Mouse (Mus musculus): ENCODE data around the gene 2200002J24Rik.
A peak's percentile ranks its signal among the peaks of the same experiment; 100 is the strongest.

The 2200002J24Rik gene

GRCm38 (mm10) chr7:30698589-30698988 is at the start of gene 2200002J24Rik:
TSS of gene 2200002J24Rik (plus strand) at chr7:30698926.
- peak; percentile 20 for DNase-seq

DNA sequence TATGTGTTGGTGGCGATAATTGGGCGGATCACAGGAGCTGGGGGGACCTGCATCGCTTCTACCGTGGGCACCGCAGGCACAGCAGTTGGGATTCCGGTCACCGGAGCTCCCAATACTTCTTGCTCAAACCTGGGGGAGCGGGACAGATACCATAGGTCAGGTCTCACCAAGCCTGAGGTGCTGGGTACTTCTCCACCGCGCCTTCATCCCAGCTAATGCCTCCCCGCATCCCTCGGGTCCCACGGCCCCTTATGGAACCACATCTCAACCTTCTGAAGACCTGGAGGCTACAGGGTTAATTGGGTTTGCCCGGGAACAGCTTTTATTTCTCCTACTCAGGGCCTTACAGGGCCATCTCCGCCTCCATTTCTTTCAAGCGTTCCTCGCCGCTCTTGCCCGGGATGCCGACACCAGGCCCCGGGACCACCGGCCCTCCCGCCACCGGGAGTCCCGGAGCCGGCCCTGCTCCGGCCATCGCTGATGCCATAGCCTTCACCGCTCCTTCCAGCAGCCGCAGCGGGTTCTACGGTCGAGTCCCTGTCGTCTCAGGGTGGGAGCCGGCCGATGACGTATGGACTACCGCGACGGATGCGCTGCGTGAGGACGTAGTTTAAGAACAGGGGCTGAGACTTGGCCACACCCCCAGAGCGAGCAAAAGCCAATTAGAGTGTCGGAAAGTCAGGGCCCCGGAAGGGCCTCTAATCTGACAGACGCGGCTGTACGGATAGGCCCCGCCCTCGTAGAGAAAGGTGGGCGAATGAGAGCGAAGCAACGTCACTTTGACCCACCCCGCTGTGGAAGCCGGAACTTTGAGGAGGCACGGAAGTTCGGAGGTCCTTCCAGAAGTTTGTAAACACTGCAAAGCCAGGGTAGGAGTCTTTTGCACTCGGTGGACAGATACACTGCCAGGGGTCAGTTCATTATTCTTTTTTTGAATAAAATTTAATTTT is 48.9 kb upstream of the 2200002J24Rik start, which contains the start of gene Rbm42:
Rbm42 (minus strand) TSS at position 727 of the 950 bp plus-strand sequence.
- DNase-seq: peak; percentile 99

DNA sequence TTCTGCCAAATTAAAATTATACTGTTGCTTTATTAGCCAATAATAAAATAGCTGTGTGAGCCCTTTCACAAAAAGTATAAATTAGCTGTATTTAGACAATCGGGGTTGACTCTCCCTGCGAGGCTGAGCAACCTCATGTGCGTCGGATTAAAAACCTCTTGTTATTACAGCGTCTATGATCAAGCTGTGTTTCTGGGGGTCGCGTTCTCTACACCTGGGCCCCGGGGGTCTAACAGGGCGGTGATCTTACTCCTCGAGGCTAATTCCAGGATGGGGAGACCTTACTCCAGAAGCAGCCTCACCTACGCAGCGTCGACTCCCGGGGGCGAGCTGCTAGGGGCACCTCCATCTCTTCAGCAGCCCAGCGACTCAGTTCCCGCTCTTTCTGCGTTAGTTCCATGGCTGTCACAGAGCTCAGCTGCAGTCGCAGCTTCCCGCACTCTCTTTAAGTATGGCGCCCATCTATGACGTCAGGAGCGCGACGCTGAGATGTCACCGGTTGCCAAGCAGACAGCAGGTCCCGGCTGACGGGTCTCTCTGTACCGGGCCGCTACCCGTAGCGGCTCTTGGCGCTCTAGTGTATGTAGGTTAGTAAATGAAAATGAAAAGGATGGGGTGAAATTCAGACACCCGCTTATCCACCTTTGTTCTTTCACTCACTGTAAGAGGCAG is 34.1 kb upstream of the 2200002J24Rik start, which contains the start of gene Haus5:
Haus5 (minus strand) TSS at position 466 of the 672 bp plus-strand sequence.
- peak; percentile 94 for DNase-seq

DNA sequence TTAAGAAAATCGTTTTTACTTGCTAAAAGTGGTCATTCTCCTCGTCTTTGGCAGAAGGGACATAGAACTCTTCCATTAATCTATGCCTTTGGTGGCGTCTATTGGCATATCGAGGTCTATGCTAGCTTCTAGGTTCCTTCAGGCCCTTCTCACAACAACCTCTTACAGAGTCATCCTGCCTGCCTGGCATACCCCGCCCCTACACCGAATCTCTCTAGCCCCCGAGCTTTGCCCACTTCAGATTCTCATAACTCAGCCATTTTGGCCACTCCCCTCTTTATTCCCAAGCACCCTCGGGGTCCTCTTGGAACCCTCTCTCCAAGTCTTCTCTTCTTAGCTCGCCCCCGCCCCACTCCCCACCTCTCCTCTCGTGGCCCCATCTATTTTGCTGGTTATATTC is 33.4 kb upstream of the 2200002J24Rik start:
- DNase-seq: no peak

DNA sequence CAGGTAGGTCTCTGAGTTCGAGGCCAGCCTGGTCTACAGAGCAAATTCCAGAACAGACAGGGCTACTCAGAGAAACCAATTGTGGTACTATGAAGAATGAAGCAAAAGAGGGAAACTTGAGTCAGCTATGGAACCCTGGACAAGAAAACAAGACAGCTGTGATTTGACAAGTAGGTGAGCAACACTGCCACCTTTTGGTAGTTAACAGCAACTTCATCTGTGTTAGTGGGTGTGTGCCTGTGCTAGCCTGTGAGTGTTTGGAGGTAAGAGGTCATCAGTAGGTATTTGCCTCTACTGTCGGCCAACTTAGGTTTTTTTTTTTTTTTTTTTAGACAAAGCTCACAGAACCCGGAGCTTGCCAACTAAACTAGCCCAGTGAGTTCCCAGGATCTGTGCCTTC is 29.5 kb upstream of the 2200002J24Rik start:
- DNase-seq: no peak

- DNase-seq: no peak
Measured at GRCm38 (mm10) chr7:30671480-30671879, 27.2 kb upstream of the 2200002J24Rik start, which contains the start of gene Pmis2. TSS of gene Pmis2 (minus strand) at chr7:30671605.

GRCm38 (mm10) chr7:30678263-30678975 is 20.3 kb upstream of the 2200002J24Rik start:
- no peak for DNase-seq

DNA sequence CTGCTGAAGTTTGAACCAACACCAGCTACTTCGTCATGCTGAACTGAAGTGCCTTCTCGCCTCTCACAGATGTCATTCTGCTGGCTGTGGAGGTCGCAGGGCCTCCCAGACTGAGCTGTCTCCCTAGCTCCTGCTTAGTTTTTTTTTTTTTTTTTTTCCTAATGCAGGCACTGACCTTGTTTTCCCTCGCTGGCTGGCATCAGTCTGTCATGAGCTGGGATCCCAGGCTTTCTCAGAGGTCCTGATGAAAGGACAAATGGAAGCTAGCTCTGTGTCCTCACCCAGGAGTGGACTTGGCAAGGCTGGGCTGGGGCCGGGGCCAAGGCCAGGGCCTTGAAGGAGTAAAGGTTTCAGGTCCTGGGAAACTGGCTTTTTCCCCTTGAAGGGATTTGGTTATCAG is 16.8 kb upstream of the 2200002J24Rik start:
- DNase-seq: no peak

DNA sequence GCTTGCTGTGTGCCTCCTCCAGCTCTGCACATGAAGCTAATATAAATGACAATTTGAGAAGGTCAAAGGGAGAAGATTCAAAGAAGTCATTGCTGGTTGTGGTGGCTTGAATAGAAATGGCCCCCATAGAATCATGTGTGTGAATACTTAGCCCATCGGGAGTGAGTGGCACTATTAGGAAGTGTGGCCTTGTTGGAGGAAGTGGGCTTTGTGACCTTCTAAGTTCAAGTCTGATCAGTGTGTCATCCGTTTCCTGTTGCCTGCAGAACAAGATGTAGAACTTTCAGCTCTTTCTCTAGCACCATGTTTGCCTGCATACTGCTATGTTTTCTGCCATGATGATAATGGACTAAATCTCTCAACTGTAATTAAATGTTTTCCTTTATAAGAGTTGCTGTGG is 15.3 kb upstream of the 2200002J24Rik start:
- no peak for DNase-seq

DNA sequence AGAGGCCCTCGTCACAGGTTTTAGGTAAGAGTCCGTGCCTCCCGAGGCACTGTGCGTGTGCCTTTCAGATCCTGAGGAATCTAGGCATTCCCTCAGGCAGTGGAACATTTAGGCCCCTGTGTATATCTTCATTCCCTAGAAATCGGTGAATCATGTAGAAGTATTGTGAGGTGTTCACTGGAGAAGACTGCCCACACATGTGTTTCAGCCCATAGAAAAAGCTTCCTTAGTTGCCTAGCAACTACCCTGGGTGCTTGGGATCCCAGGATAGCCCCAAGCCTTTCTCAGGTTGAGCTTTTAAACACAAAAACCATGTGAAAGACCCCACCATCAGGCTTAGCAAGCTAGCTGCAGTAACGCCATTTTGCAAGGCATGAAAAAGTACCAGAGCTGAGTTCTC is 10.4 kb upstream of the 2200002J24Rik start:
- no peak for DNase-seq

DNA sequence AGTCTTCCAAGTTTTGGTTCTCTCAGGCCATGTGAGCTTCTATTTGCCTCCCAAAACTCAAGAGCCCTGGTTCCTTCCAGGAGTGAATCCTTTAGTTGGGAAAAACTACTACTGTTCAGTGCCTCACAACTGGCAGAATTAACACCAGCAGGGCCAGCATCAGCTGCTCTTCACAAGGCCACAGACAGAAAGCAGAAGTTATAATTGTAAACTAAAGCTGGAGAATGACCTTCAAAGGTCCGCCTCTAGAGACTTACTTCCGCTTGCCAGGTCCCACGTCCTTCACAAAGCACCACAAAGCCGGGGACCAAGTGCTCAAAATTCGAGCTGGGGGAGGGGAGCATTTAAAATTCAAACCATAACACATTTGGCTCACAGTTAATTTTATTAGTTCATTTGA is 625 bp upstream of the 2200002J24Rik start:
- DNase-seq: no peak

GRCm38 (mm10) chr7:30706214-30706882 is 7.6 kb downstream of the 2200002J24Rik start:
- DNase-seq: no peak

- no peak for DNase-seq
Measured at GRCm38 (mm10) chr7:30707441-30707840, 8.7 kb downstream of the 2200002J24Rik start.

GRCm38 (mm10) chr7:30711942-30712341 is 13.2 kb downstream of the 2200002J24Rik start, which contains the start of gene Atp4a:
TSS of gene Atp4a (plus strand) at chr7:30712209.
- DNase-seq: peak; percentile 24

- DNase-seq: peak; percentile 61
Measured at GRCm38 (mm10) chr7:30717006-30717715, 18.4 kb downstream of the 2200002J24Rik start.

- DNase-seq: no peak
Measured at GRCm38 (mm10) chr7:30717716-30718046, 19.0 kb downstream of the 2200002J24Rik start.

DNA sequence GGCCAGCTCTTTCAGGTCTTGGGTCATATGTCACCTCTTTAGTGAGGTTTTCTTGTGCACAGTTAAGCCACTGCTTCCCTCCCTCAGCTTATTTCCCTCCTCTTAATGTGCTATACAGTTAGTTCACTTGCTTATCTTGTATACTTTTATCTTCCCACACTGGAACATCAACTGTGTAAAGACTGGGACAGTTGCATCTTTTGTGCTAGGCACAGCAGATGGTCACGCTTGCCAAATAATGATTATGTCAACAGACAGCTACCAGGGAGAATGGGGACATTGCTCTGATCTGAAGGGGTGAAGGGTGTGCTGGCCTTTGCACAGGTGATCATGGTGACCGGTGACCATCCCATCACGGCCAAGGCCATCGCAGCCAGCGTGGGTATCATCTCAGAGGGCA is 20.9 kb downstream of the 2200002J24Rik start:
- no peak for DNase-seq

GRCm38 (mm10) chr7:30721286-30721685 is 22.6 kb downstream of the 2200002J24Rik start:
- no peak for DNase-seq

DNA sequence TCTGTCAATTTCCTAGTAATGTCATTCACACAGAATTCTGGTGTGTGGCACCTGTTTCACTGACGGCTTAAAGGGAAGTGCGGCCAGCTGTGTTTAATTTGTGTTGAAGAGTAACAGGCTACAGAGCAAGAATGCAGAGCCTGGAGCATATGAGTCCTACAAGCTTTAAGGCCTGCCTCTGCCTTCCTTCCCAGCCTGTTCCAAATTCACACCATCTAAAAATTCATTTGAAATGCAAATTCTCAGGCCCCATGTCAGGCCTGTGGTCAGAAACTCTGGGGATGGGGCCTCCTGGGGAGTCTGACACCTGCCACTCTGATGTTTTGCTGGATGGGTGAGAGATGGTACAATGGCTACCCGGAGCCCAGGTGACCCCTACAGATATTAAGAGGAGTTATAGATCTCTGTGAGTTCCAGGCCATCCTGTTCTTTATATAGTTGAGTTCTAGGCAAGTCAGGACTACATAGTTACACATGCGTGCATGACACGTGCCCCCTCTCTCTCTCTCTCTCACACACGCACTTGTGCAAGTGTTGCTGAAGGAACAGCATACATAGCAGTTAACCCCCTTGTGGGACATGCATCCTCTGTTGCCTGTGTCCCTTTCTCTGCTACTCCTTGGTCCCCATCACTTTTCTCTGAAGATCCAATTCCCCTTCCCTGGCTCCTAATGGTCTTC is 24.7 kb downstream of the 2200002J24Rik start:
- no peak for DNase-seq

DNA sequence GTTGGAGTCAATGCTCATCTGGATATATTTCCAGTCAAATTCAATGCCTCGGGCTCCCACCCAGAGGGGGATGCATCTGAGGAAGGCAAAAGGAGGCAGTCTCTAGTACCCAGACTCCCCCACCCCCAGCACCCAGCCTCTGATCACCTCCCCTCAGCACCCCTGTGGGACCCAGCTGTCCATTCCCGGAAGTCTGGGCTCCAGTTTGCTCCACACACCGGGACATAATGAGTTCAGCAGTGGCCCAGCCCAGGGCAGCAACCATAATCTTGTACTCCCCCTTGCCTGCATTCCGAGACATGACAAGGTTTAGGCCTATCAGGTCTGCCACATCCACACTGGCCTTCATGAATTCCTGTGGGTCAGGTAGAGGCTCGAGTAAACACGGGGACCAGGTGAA is 29.5 kb downstream of the 2200002J24Rik start:
- no peak for DNase-seq

DNA sequence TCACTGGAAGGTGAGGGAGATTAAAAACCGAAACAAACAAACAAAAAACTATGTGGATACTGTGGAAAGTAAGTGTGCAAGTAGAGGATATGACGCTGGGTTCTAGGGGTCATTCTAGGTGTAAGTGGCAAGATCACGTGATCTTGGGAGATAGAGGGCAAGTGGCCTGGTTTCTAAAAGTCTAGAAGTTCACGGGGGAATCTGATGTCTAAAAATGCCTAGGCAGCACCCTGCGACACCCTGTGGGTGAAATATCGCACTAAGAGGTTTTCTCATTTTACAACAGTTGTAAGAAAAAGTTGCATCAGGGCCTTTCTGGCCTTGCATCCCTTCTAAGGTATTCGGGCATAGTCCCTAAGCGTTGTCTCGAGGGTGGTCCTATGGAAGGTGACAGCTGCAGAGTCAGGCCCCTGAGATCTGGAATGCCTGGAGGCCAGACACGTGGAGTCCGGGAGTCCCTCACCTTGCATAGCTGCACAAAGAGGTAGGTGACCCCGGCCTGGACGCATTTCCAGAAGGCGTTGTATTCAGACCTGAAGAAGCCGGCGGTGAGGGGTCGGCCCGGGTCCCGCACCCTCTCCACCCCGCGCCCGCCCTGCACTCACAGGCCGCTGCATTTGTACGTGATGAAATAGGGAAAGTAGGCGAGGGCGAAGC is 30.1 kb downstream of the 2200002J24Rik start:
- DNase-seq: no peak
